Mouse (Mus musculus) hindbrain, embryonic 12.5 days (tissue): Measurements from ENCODE around the gene Dnali1. TPM values are rescaled to one million over a fixed set of nuclear protein-coding genes. Genes with fewer than 3 reads are reported as not detected.

Experiments
- ATAC-seq: fragments of 200-750 bp; cut with Nextera tagmentation; 2 replicates; pipeline ENCODE4 v1.8.0; 2017; ENCODE audit warnings: moderate TSS enrichment; ENCODE audit not compliant: low FRiP score
- H3K27ac ChIP-seq: fragments of 300-500 bp; sonication (generic); 2 replicates; pipeline ENCODE4 v1.5.1; 2016; ENCODE audit warnings: mild to moderate bottlenecking
- H3K27me3 ChIP-seq: fragments of 300-500 bp; sonication (generic); 2 replicates; pipeline ENCODE4 v1.6.1; 2016; ENCODE audit warnings: mild to moderate bottlenecking
- H3K36me3 ChIP-seq: fragments of 300-500 bp; sonication (generic); 2 replicates; pipeline ENCODE4 v1.6.1; 2016; ENCODE audit warnings: mild to moderate bottlenecking
- H3K4me1 ChIP-seq: fragments of 300-500 bp; sonication (generic); 2 replicates; pipeline ENCODE4 v1.6.1; 2016
- H3K4me2 ChIP-seq: fragments of 300-500 bp; sonication (generic); replicated peaks from 2 replicates; pipeline ENCODE4 v1.6.1; 2016; ENCODE audit warnings: mild to moderate bottlenecking
- H3K4me3 ChIP-seq: fragments of 300-500 bp; sonication (generic); 2 replicates; pipeline ENCODE4 v1.5.1; 2016; ENCODE audit warnings: mild to moderate bottlenecking
- H3K9ac ChIP-seq: fragments of 300-500 bp; sonication (generic); 2 replicates; pipeline ENCODE4 v1.6.1; 2016; ENCODE audit warnings: mild to moderate bottlenecking, moderate library complexity
- H3K9me3 ChIP-seq: fragments of 300-500 bp; sonication (generic); replicated peaks from 2 replicates; pipeline ENCODE4 v1.6.1; 2016; ENCODE audit warnings: mild to moderate bottlenecking
- WGBS: fragments of 180-500 bp; shearing (Covaris S2); methylation state at CpG from one replicate; pipeline ENCODE4 v1.1.7; 2016; 5-methylcytosine and 5-hydroxymethylcytosine counted together
- polyA plus RNA-seq: library from polyadenylated mRNA; unstranded; fragments of >200 nt; fragmentation: Nextera tagmentation; extraction: Ambion mirVana; gene quantifications from 2 replicates; pipeline ENCODE4 v1.2.1, GENCODE M21; 2016

The Dnali1 gene
- polyA plus RNA-seq, 1 experiment from 2014 or later, result 1.2 TPM

DNA sequence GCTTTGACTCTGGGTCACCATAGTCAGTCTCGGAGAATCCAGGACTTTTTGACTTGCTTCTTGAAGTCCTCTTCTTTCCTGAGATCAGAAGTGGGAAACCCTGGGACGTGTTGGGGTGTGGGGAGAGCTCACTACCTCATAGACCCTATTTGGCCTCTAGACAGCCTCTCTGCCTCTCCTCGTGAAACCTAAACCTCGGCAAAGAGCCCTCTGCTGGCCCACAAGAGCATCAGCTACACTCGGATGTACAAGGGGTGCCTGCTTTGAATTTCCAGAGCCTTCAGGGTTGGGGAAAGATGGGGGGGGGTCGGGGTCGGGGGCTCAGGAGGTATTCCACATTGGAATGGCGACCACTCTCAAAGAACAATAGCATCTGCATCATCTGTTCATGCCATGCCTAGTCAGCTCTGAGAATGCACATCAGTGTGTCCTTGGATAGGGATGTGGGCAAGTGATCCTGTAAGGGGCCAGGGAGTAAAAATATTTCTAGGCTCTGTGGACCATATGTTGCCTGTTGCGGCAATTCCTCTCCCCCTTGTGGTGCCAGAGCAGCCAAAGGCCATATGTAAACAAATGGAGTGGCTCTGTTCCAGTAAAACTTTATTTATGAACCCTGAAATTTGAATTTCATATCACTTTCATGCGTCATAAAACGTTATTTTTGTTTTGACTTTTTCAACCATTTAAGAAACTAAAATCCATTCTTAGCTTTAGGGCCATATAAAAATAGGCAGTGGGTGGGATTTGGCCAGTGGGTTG, 44.5 kb downstream of the Dnali1 start:
- Histone ChIP-seq H3K36me3 (no peaks in the 10 kb centered on the region), H3K4me1 (no peaks in the 10 kb centered on the region), H3K27ac (no peak overlapping the region), H3K4me2 (no peak overlapping the region), H3K9me3 (no peaks in the 10 kb centered on the region), H3K27me3 (peaks cover 4% of the 10 kb centered on the region), H3K9ac (no peak overlapping the region), H3K4me3 (no peak overlapping the region)
- WGBS, result 33% methylated on average over 11 of the region's 11 CpGs
- no peak for ATAC-seq

DNA sequence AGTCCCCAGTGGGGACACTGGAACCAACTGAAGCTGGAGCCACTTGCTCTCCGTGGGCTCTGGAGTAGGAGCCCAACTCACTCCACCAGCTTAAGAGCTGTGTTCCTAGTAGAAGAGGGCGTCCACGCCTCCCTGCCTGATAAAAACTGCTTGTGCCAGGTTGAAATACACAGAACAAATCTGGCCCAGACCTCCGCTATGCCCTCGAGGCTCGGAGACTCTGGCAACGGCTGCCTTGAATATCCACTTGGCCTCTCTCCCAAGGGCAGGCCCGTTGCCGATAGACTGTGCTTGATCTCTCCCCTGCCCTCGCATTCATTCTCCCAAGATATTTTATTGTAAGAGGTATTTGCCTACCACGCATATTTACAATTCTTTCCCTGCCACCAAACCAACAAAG, 48.1 kb downstream of the Dnali1 start:
- Histone ChIP-seq H3K9ac (no peak overlapping the region), H3K27ac (no peak overlapping the region), H3K9me3 (no peaks in the 10 kb centered on the region), H3K36me3 (no peaks in the 10 kb centered on the region), H3K4me1 (no peaks in the 10 kb centered on the region), H3K4me3 (no peak overlapping the region), H3K27me3 (peaks cover 4% of the 10 kb centered on the region), H3K4me2 (no peak overlapping the region)
- WGBS, result 82% methylated on average over 11 of the region's 11 CpGs
- no peak for ATAC-seq

- no peak within 1 kb of the TSS for H3K9ac ChIP-seq
- H3K36me3 ChIP-seq, result no peaks in the 10 kb centered on the region
- ATAC-seq, result no peak
- 87% methylated on average over 10 of the region's 10 CpGs for WGBS
- no peak within 1 kb of the TSS for H3K4me2 ChIP-seq
- H3K9me3 ChIP-seq, result no peaks in the 10 kb centered on the region
- no peak within 1 kb of the TSS for H3K4me3 ChIP-seq
- no peaks in the 10 kb centered on the region for H3K4me1 ChIP-seq
- no peak within 1 kb of the TSS for H3K27ac ChIP-seq
- no peaks in the 10 kb centered on the region; the same call in none of the 2 replicates for H3K27me3 ChIP-seq
Measured at GRCm38 (mm10) chr4:125015806-125016635, 49.5 kb downstream of the Dnali1 start, which contains the start of gene Gnl2. TSS of gene Gnl2 (plus strand) at chr4:125016585.

GRCm38 (mm10) chr4:125008712-125009111, 56.8 kb downstream of the Dnali1 start:
- H3K27ac ChIP-seq, result no peak overlapping the region
- WGBS, result 67% methylated on average over 8 of the region's 8 CpGs
- H3K9ac ChIP-seq, result no peak overlapping the region
- ATAC-seq, result no peak
- H3K9me3 ChIP-seq, result no peaks in the 10 kb centered on the region
- H3K4me1 ChIP-seq, result peaks cover 3% of the 10 kb centered on the region; the same call in 1 of the 2 replicates
- peaks cover 35% of the 10 kb centered on the region for H3K27me3 ChIP-seq
- H3K4me3 ChIP-seq, result no peak overlapping the region
- H3K4me2 ChIP-seq, result no peak overlapping the region
- H3K36me3 ChIP-seq, result no peaks in the 10 kb centered on the region

DNA sequence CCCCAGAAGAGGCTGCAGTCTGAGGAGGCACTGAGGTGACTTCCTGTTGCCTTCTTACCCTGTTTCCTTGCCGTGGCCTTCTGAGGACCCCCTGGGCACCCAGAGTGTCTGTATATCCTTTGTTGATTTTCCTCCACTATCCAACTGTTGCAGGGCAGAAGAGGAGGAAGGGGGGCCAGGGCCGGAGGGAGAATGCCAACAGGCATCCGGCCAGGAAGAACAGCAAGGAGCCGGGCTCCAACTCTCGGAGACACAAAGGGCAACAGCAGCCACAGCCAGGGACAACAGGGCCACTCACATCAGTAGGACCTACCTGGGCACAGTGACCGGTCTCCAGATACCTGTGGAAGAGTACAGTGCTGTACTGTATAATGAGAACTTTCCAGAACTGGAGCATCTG, 57.3 kb downstream of the Dnali1 start:
- Histone ChIP-seq H3K9me3 (no peaks in the 10 kb centered on the region), H3K36me3 (no peaks in the 10 kb centered on the region), H3K4me1 (peaks cover 3% of the 10 kb centered on the region; the same call in 1 of the 2 replicates), H3K27me3 (peaks cover 35% of the 10 kb centered on the region), H3K27ac (no peak overlapping the region), H3K4me3 (no peak overlapping the region), H3K9ac (no peak overlapping the region), H3K4me2 (no peak overlapping the region)
- WGBS, result 74% methylated on average over 6 of the region's 6 CpGs
- no peak for ATAC-seq

DNA sequence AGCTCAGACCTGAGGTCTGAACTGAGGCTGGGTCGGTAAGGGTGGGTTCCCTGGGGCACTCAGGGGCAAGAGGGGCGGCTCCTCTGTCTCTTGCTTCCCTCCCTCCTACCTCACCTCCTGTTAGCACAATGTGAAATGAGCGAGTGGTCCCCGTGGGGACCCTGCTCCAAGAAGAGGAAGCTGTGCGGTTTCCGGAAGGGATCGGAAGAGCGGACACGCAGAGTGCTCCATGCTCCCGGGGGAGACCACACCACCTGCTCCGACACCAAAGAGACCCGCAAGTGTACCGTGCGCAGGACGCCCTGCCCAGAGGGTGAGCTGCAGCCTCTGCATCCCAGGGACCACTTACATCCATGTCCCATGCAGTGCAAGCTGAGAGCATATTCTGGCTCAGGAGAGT, 58.0 kb downstream of the Dnali1 start:
- 53% methylated on average over 15 of the region's 15 CpGs for WGBS
- Histone ChIP-seq H3K36me3 (no peaks in the 10 kb centered on the region), H3K27ac (no peak overlapping the region), H3K4me3 (no peak overlapping the region), H3K9me3 (no peaks in the 10 kb centered on the region), H3K4me1 (peaks cover 3% of the 10 kb centered on the region; the same call in 1 of the 2 replicates), H3K27me3 (peaks cover 35% of the 10 kb centered on the region), H3K4me2 (no peak overlapping the region), H3K9ac (no peak overlapping the region)
- no peak for ATAC-seq

Other genes with a start within 250 kb of the Dnali1 start
- 44.4 and 48.5 TPM in 2 replicates for gene Yrdc, start 215.0 kb downstream of the Dnali1 start, polyA plus RNA-seq
- 77.6 and 84.0 TPM in 2 replicates for gene 1110065P20Rik, start 214.5 kb downstream of the Dnali1 start, polyA plus RNA-seq
- 4.4 and 7.3 TPM in 2 replicates for gene Maneal, start 203.5 kb downstream of the Dnali1 start, polyA plus RNA-seq
- 6.8 and 7.5 TPM in 2 replicates for gene Epha10, start 184.8 kb downstream of the Dnali1 start, polyA plus RNA-seq
- gene 9930104L06Rik, start 128.7 kb downstream of the Dnali1 start, polyA plus RNA-seq, result 16.7 and 18.1 TPM in 2 replicates
- 130 and 135 TPM in 2 replicates for gene Cdca8, start 126.4 kb downstream of the Dnali1 start, polyA plus RNA-seq
- gene Rspo1, start 79.3 kb downstream of the Dnali1 start, polyA plus RNA-seq, result 7.0 and 9.1 TPM in 2 replicates
- 94.9 and 96.6 TPM in 2 replicates for gene Gnl2, start 49.1 kb downstream of the Dnali1 start, polyA plus RNA-seq
- 32.6 and 33.4 TPM in 2 replicates for gene Snip1, start 969 bp upstream of the Dnali1 start, polyA plus RNA-seq
- gene Meaf6, start 19.4 kb upstream of the Dnali1 start, polyA plus RNA-seq, result 118 and 130 TPM in 2 replicates
- 0.40 and 0.50 TPM in 2 replicates for gene Zc3h12a, start 62.1 kb upstream of the Dnali1 start, polyA plus RNA-seq